Mouse (Mus musculus) embryonic facial prominence, embryonic 13.5 days (tissue): Measurements from ENCODE around the gene Plppr2. TPM values are rescaled to one million over a fixed set of nuclear protein-coding genes. Genes with fewer than 3 reads are reported as not detected.
A peak's percentile ranks its signal among the peaks of the same experiment; 100 is the strongest.

Experiments
- ATAC-seq: fragments of 200-750 bp; cut with Nextera tagmentation; 2 replicates; pipeline ENCODE4 v1.8.0; 2017; ENCODE audit warnings: low read depth; ENCODE audit not compliant: insufficient number of reproducible peaks, insufficient read depth, low FRiP score, low TSS enrichment
- H3K27ac ChIP-seq: fragments of 300-500 bp; sonication (generic); 2 replicates; pipeline ENCODE4 v1.5.1; 2015; ENCODE audit warnings: moderate library complexity, mild to moderate bottlenecking, inconsistent platforms
- H3K27me3 ChIP-seq: fragments of 300-500 bp; sonication (generic); 2 replicates; pipeline ENCODE4 v1.6.1; 2015; ENCODE audit warnings: mild to moderate bottlenecking, inconsistent platforms
- H3K36me3 ChIP-seq: fragments of 300-500 bp; sonication (generic); 2 replicates; pipeline ENCODE4 v1.6.1; 2015; ENCODE audit warnings: mild to moderate bottlenecking, inconsistent platforms
- H3K4me1 ChIP-seq: fragments of 300-500 bp; sonication (generic); 2 replicates; pipeline ENCODE4 v1.6.1; 2015; ENCODE audit warnings: inconsistent platforms
- H3K4me2 ChIP-seq: fragments of 300-500 bp; sonication (generic); 2 replicates; pipeline ENCODE4 v1.6.1; 2015; ENCODE audit warnings: moderate library complexity, mild to moderate bottlenecking, inconsistent platforms
- H3K4me3 ChIP-seq: fragments of 300-500 bp; sonication (generic); 2 replicates; pipeline ENCODE4 v1.5.1; 2015; ENCODE audit warnings: mild to moderate bottlenecking, inconsistent platforms
- H3K9ac ChIP-seq: fragments of 300-500 bp; sonication (generic); 2 replicates; pipeline ENCODE4 v1.6.1; 2015; ENCODE audit warnings: mild to moderate bottlenecking, inconsistent platforms
- H3K9me3 ChIP-seq: fragments of 300-500 bp; sonication (generic); 2 replicates; pipeline ENCODE4 v1.6.1; 2016; ENCODE audit warnings: inconsistent platforms
- WGBS: fragments of 180-500 bp; shearing (Covaris S2); methylation state at CpG from one replicate; pipeline ENCODE4 v1.1.7; 2015; ENCODE audit warnings: mixed read lengths; 5-methylcytosine and 5-hydroxymethylcytosine counted together
- polyA plus RNA-seq: library from polyadenylated mRNA; unstranded; fragments of >200 nt; fragmentation: Nextera tagmentation; extraction: Ambion mirVana; gene quantifications from 2 replicates; pipeline ENCODE4 v1.2.1, GENCODE M21; 2015

Plppr2 gene
- polyA plus RNA-seq, 1 experiment from 2014 or later, result 14.5 TPM

- Histone ChIP-seq H3K27ac (no peak overlapping the region), H3K9me3 (no peaks in the 10 kb centered on the region), H3K4me3 (peak overlapping the region; percentile 54), H3K27me3 (peaks cover 25% of the 10 kb centered on the region), H3K4me1 (peaks cover 12% of the 10 kb centered on the region; the same call in 1 of the 2 replicates), H3K4me2 (peak overlapping the region; percentile 86), H3K36me3 (peaks cover 6% of the 10 kb centered on the region; the same call in 1 of the 2 replicates), H3K9ac (no peak overlapping the region)
- 18% methylated on average over 5 of the region's 5 CpGs for WGBS
- no peak for ATAC-seq
These were observed 18.0 kb upstream of the Plppr2 start for GRCm38 (mm10) chr9:21918692-21919384.

- Histone ChIP-seq H3K9me3 (no peaks in the 10 kb centered on the region), H3K4me3 (no peak overlapping the region), H3K4me1 (peaks cover 22% of the 10 kb centered on the region), H3K9ac (no peak overlapping the region), H3K4me2 (no peak overlapping the region), H3K27me3 (no peaks in the 10 kb centered on the region), H3K36me3 (peaks cover 20% of the 10 kb centered on the region; the same call in 1 of the 2 replicates), H3K27ac (no peak overlapping the region)
- no peak for ATAC-seq
- 89% methylated on average over 4 of the region's 4 CpGs for WGBS
These were observed 13.8 kb upstream of the Plppr2 start for GRCm38 (mm10) chr9:21923036-21923435.

- Histone ChIP-seq H3K9me3 (no peaks in the 10 kb centered on the region), H3K27ac (peak overlapping the region; percentile 8; the same call in 1 of the 2 replicates), H3K4me1 (peaks cover 18% of the 10 kb centered on the region), H3K36me3 (peaks cover 20% of the 10 kb centered on the region; the same call in 1 of the 2 replicates), H3K9ac (no peak overlapping the region), H3K4me2 (no peak overlapping the region), H3K4me3 (no peak overlapping the region), H3K27me3 (no peaks in the 10 kb centered on the region)
- 71% methylated on average over 3 of the region's 3 CpGs for WGBS
- ATAC-seq, result no peak
These were observed 13.2 kb upstream of the Plppr2 start for GRCm38 (mm10) chr9:21923490-21924098.

- Histone ChIP-seq H3K27ac (peak overlapping the region; percentile 8; the same call in 1 of the 2 replicates), H3K9ac (no peak overlapping the region), H3K4me3 (no peak overlapping the region), H3K9me3 (no peaks in the 10 kb centered on the region), H3K4me1 (peaks cover 18% of the 10 kb centered on the region), H3K4me2 (no peak overlapping the region), H3K36me3 (peaks cover 20% of the 10 kb centered on the region; the same call in 1 of the 2 replicates), H3K27me3 (no peaks in the 10 kb centered on the region)
- no peak for ATAC-seq
- WGBS, result 67% methylated on average over 6 of the region's 6 CpGs
These were observed 12.7 kb upstream of the Plppr2 start for GRCm38 (mm10) chr9:21924099-21924493.

GRCm38 (mm10) chr9:21925034-21925433, 11.8 kb upstream of the Plppr2 start:
- Histone ChIP-seq H3K27ac (no peak overlapping the region), H3K36me3 (peaks cover 20% of the 10 kb centered on the region; the same call in 1 of the 2 replicates), H3K9me3 (no peaks in the 10 kb centered on the region), H3K27me3 (no peaks in the 10 kb centered on the region), H3K4me1 (peaks cover 18% of the 10 kb centered on the region), H3K9ac (no peak overlapping the region), H3K4me2 (no peak overlapping the region), H3K4me3 (no peak overlapping the region)
- WGBS, result 88% methylated on average over 3 of the region's 3 CpGs
- ATAC-seq, result no peak

- Histone ChIP-seq H3K4me3 (no peak overlapping the region), H3K9ac (no peak overlapping the region), H3K9me3 (no peaks in the 10 kb centered on the region), H3K4me2 (no peak overlapping the region), H3K27me3 (no peaks in the 10 kb centered on the region), H3K27ac (no peak overlapping the region), H3K4me1 (peaks cover 18% of the 10 kb centered on the region), H3K36me3 (peaks cover 20% of the 10 kb centered on the region; the same call in 1 of the 2 replicates)
- WGBS, result 95% methylated on average over 1 of the region's 1 CpGs
- ATAC-seq, result no peak
These were observed 11.3 kb upstream of the Plppr2 start for GRCm38 (mm10) chr9:21925506-21925905.

GRCm38 (mm10) chr9:21926155-21926554, 10.7 kb upstream of the Plppr2 start:
- Histone ChIP-seq H3K4me1 (peaks cover 18% of the 10 kb centered on the region), H3K9me3 (no peaks in the 10 kb centered on the region), H3K27ac (no peak overlapping the region), H3K9ac (peak overlapping the region; percentile 76; the same call in 1 of the 2 replicates), H3K4me2 (peak overlapping the region; percentile 70), H3K36me3 (peaks cover 20% of the 10 kb centered on the region; the same call in 1 of the 2 replicates), H3K4me3 (peak overlapping the region; percentile 57), H3K27me3 (no peaks in the 10 kb centered on the region)
- no peak for ATAC-seq
- 78% methylated on average over 6 of the region's 6 CpGs for WGBS

- Histone ChIP-seq H3K4me1 (peaks cover 18% of the 10 kb centered on the region), H3K9ac (peak overlapping the region; percentile 76), H3K4me2 (peak overlapping the region; percentile 70), H3K27ac (peak overlapping the region; percentile 65), H3K36me3 (peaks cover 16% of the 10 kb centered on the region; the same call in 1 of the 2 replicates), H3K4me3 (peak overlapping the region; percentile 57), H3K27me3 (no peaks in the 10 kb centered on the region), H3K9me3 (no peaks in the 10 kb centered on the region)
- no peak for ATAC-seq
- WGBS, result 1% methylated on average over 6 of the region's 6 CpGs
These were observed 10.0 kb upstream of the Plppr2 start for GRCm38 (mm10) chr9:21926784-21927183.

- Histone ChIP-seq H3K27ac (peak within 1 kb of the TSS; percentile 65), H3K36me3 (peaks cover 14% of the 10 kb centered on the region; the same call in 1 of the 2 replicates), H3K4me1 (peaks cover 18% of the 10 kb centered on the region), H3K9ac (peak within 1 kb of the TSS; percentile 76), H3K27me3 (no peaks in the 10 kb centered on the region), H3K9me3 (no peaks in the 10 kb centered on the region), H3K4me3 (peak within 1 kb of the TSS; percentile 57), H3K4me2 (peak within 1 kb of the TSS; percentile 70)
- WGBS, result under 1% methylated on average over 28 of the region's 28 CpGs
- ATAC-seq, result peak; percentile 90
These were observed 9.6 kb upstream of the Plppr2 start, which contains the start of the genes Ccdc159 and Tmem205 for GRCm38 (mm10) chr9:21927208-21927753. Gene Ccdc159 (plus strand): TSS chr9:21927471. Gene Tmem205 (minus strand): TSS chr9:21927556.

- Histone ChIP-seq H3K4me1 (peaks cover 16% of the 10 kb centered on the region), H3K9me3 (no peaks in the 10 kb centered on the region), H3K4me2 (no peak overlapping the region), H3K4me3 (no peak overlapping the region), H3K9ac (no peak overlapping the region), H3K36me3 (peaks cover 10% of the 10 kb centered on the region; the same call in 1 of the 2 replicates), H3K27ac (no peak overlapping the region), H3K27me3 (no peaks in the 10 kb centered on the region)
- WGBS, result 80% methylated on average over 3 of the region's 3 CpGs
- no peak for ATAC-seq
These were observed 7.6 kb upstream of the Plppr2 start for GRCm38 (mm10) chr9:21929208-21929607.

- H3K36me3 ChIP-seq, result no peaks in the 10 kb centered on the region
- H3K27ac ChIP-seq, result no peak overlapping the region
- H3K4me3 ChIP-seq, result no peak overlapping the region
- H3K27me3 ChIP-seq, result no peaks in the 10 kb centered on the region
- no peak overlapping the region for H3K4me2 ChIP-seq
- no peaks in the 10 kb centered on the region for H3K9me3 ChIP-seq
- no peak for ATAC-seq
- H3K4me1 ChIP-seq, result peaks cover 7% of the 10 kb centered on the region
- WGBS, result 57% methylated on average over 2 of the region's 2 CpGs
- H3K9ac ChIP-seq, result no peak overlapping the region
These were observed 4.8 kb upstream of the Plppr2 start for GRCm38 (mm10) chr9:21932006-21932405.
